Mouse (Mus musculus) lung, adult 18-20 months (tissue): ENCODE results near the gene Rusc2.
A peak's percentile ranks its signal among the peaks of the same experiment; 100 is the strongest.

ENCODE experiments used
- DNase-seq, 2 experiments: peaks; one replicate each; pipeline ENCODE4 v3.0.0; 2022; ENCODE audit warnings: mixed read lengths in 2 of 2

Gene Rusc2

GRCm38 (mm10) chr4:43384541-43384940 is 2.8 kb downstream of the Rusc2 start:
- no peak for DNase-seq

- DNase-seq, result no peak
Measured at GRCm38 (mm10) chr4:43386932-43387331, 5.2 kb downstream of the Rusc2 start.

GRCm38 (mm10) chr4:43389390-43389789 is 7.6 kb downstream of the Rusc2 start:
- DNase-seq, result no peak

GRCm38 (mm10) chr4:43389845-43390440 is 8.2 kb downstream of the Rusc2 start:
- DNase-seq, result peak; percentile 44 to 70

- no peak for DNase-seq
Measured at GRCm38 (mm10) chr4:43391521-43392050, 9.8 kb downstream of the Rusc2 start.

GRCm38 (mm10) chr4:43394345-43394891 is 12.6 kb downstream of the Rusc2 start:
- DNase-seq, result peak; percentile 92 to 94

- DNase-seq, result no peak
Measured at GRCm38 (mm10) chr4:43395147-43395546, 13.4 kb downstream of the Rusc2 start.

- DNase-seq, result no peak
Measured at GRCm38 (mm10) chr4:43395836-43396235, 14.1 kb downstream of the Rusc2 start.

GRCm38 (mm10) chr4:43396381-43396780 is 14.6 kb downstream of the Rusc2 start:
- no peak for DNase-seq

GRCm38 (mm10) chr4:43398014-43398413 is 16.2 kb downstream of the Rusc2 start:
- no peak for DNase-seq

GRCm38 (mm10) chr4:43398829-43399331 is 17.1 kb downstream of the Rusc2 start:
- DNase-seq, result peak; percentile 83 to 88

- DNase-seq, result peak; percentile 72 to 86
Measured at GRCm38 (mm10) chr4:43399391-43400131, 17.8 kb downstream of the Rusc2 start.

- DNase-seq, result no peak
Measured at GRCm38 (mm10) chr4:43400976-43401375, 19.2 kb downstream of the Rusc2 start.

GRCm38 (mm10) chr4:43401486-43401885 is 19.7 kb downstream of the Rusc2 start:
- DNase-seq, result no peak

GRCm38 (mm10) chr4:43402212-43402611 is 20.4 kb downstream of the Rusc2 start:
- DNase-seq, result no peak

GRCm38 (mm10) chr4:43404697-43405096 is 22.9 kb downstream of the Rusc2 start:
- no peak for DNase-seq

GRCm38 (mm10) chr4:43406162-43406971 is 24.6 kb downstream of the Rusc2 start:
- DNase-seq, result peak; percentile 88 to 93

GRCm38 (mm10) chr4:43407071-43407920 is 25.5 kb downstream of the Rusc2 start:
- DNase-seq, result no peak

GRCm38 (mm10) chr4:43414761-43415160 is 33.0 kb downstream of the Rusc2 start:
- DNase-seq, result no peak

- DNase-seq, result no peak
Measured at GRCm38 (mm10) chr4:43415221-43416070, 33.7 kb downstream of the Rusc2 start.

- no peak for DNase-seq
Measured at GRCm38 (mm10) chr4:43416071-43416490, 34.3 kb downstream of the Rusc2 start.
